Comparison of ENCODE assay signal across 9 mouse cellular contexts in genomic region chr9:88480120-88480519, GRCm38 (mm10). TPM values are rescaled to one million over a fixed set of nuclear protein-coding genes. Genes with fewer than 3 reads are reported as not detected.
DNase-seq lines count a peak whose midpoint lies in the region; ATAC-seq and TF ChIP-seq lines count a peak whose summit lies in the region.
"Had no signal": no experiment of that assay in that cellular context is flagged by ENCODE, and none has a peak within 500 bp of the region (broad histone marks: within the 10 kb centered on the region; RNA-seq: fewer than 3 reads in every experiment).

No protein-coding gene starts in this region.

- no peak for DNase-seq in kidney, postnatal 4 days
- DNase-seq in embryo, embryonic 10.5 days (ENCODE audit: low spot score): peak; percentile 23
- DNase-seq in hindbrain, postnatal 0 days (ENCODE audit: low spot score): no peak
- no peak for DNase-seq in T-cell, adult 2 months (ENCODE audit: low spot score)
- no peak for DNase-seq in gastrocnemius, postnatal 25 days
- DNase-seq in left cerebral cortex, postnatal 36 days (ENCODE audit: low spot score in 2 of 2): no peak

- no peak overlapping the region for H3K27ac ChIP-seq in kidney, embryonic 15.5 days
- no peak overlapping the region for H3K27ac ChIP-seq in hindbrain, postnatal 0 days
- H3K27ac ChIP-seq in midbrain, embryonic 16.5 days (ENCODE audit: low read length): no peak overlapping the region

- peak overlapping the region; percentile 99; the same call in 1 of the 2 replicates for H3K9ac ChIP-seq in kidney, embryonic 15.5 days
- peak overlapping the region; percentile 75; the same call in 1 of the 2 replicates for H3K9ac ChIP-seq in hindbrain, postnatal 0 days (replicated peaks; ENCODE audit: low read length)
- H3K9ac ChIP-seq in midbrain, embryonic 16.5 days (ENCODE audit: low read depth, low read length): peak overlapping the region; percentile 46; the same call in 1 of the 2 replicates

- no peaks in the 10 kb centered on the region for H3K9me3 ChIP-seq in kidney, embryonic 15.5 days (replicated peaks)
- H3K9me3 ChIP-seq in hindbrain, postnatal 0 days (ENCODE audit: low read length): no peaks in the 10 kb centered on the region
- H3K9me3 ChIP-seq in midbrain, embryonic 16.5 days (replicated peaks; ENCODE audit: control insufficient read depth, low read length, poor library complexity, severe bottlenecking): no peaks in the 10 kb centered on the region

- H3K4me2 ChIP-seq in kidney, embryonic 15.5 days: peak overlapping the region; percentile 72
- peak overlapping the region; percentile 85 for H3K4me2 ChIP-seq in hindbrain, postnatal 0 days (ENCODE audit: low read depth, low read length)
- peak overlapping the region; percentile 90 for H3K4me2 ChIP-seq in midbrain, embryonic 16.5 days (ENCODE audit: low read length)

- peak overlapping the region; percentile 100 for H3K4me3 ChIP-seq in kidney, embryonic 15.5 days (replicated peaks)
- H3K4me3 ChIP-seq in hindbrain, postnatal 0 days (ENCODE audit: low read length): peak overlapping the region; percentile 89
- H3K4me3 ChIP-seq in midbrain, embryonic 16.5 days (ENCODE audit: low read depth, low read length): peak overlapping the region; percentile 98

- H3K36me3 ChIP-seq in kidney, embryonic 15.5 days: peaks cover 22% of the 10 kb centered on the region
- peaks cover 5% of the 10 kb centered on the region for H3K36me3 ChIP-seq in hindbrain, postnatal 0 days (ENCODE audit: insufficient read depth, low read length)
- 0 out of 2 replicates have a peak, but pooled peaks cover 5% of the 10 kb centered on the region for H3K36me3 ChIP-seq in midbrain, embryonic 16.5 days (ENCODE audit: control insufficient read depth, insufficient read depth, low read length)

- intact Hi-C loops in left cerebral cortex, postnatal 36 days (cut with DNase I): loop anchor here (2.0 kb wide), 2 partner anchors 41 to 67 kb away; partner anchors contain the start of gene Snx14

- no peak for TF ChIP-seq CTCF in hindbrain, postnatal 0 days (IDR thresholded peaks at IDR 0.05; ENCODE audit: low read depth)

- peaks cover 15% of the 10 kb centered on the region for H3K4me1 ChIP-seq in kidney, embryonic 15.5 days
- peaks cover 9% of the 10 kb centered on the region; the same call in 1 of the 2 replicates for H3K4me1 ChIP-seq in hindbrain, postnatal 0 days (ENCODE audit: insufficient read depth, low read length)
- peaks cover 21% of the 10 kb centered on the region for H3K4me1 ChIP-seq in midbrain, embryonic 16.5 days (ENCODE audit: control insufficient read depth, insufficient read depth, low read length)

- WGBS in kidney, embryonic 15.5 days: 2% methylated on average over 1 of the region's 1 CpGs
- WGBS in hindbrain, postnatal 0 days: 0% methylated on average over 1 of the region's 1 CpGs
- 15% methylated on average over 1 of the region's 1 CpGs for WGBS in midbrain, embryonic 16.5 days

- ATAC-seq in kidney, embryonic 15.5 days (replicated peaks; ENCODE audit: low FRiP score): no peak
- no peak for ATAC-seq in hindbrain, postnatal 0 days
- no peak for ATAC-seq in midbrain, embryonic 16.5 days

- H3K27me3 ChIP-seq in kidney, embryonic 15.5 days: no peaks in the 10 kb centered on the region
- no peaks in the 10 kb centered on the region for H3K27me3 ChIP-seq in hindbrain, postnatal 0 days (ENCODE audit: insufficient read depth, low read length)
- H3K27me3 ChIP-seq in midbrain, embryonic 16.5 days (ENCODE audit: control insufficient read depth, insufficient read depth, low read depth, low read length): no peaks in the 10 kb centered on the region

RNA-seq across cellular contexts. Expression of gene Syncrip, which starts 2.3 kb away (rescaled TPM):
- polyA plus RNA-seq in kidney, embryonic 15.5 days (2015; fragmentation: Nextera tagmentation; extraction: Ambion mirVana): 103 and 110 TPM in 2 replicates
- 55.0 and 59.5 TPM in 2 replicates for total RNA-seq in hindbrain, postnatal 0 days (2014; rRNA removed)
- polyA plus RNA-seq in hindbrain, postnatal 0 days (2015; fragmentation: Nextera tagmentation; extraction: Ambion mirVana): 70.0 and 72.4 TPM in 2 replicates
- 75.2 and 87.6 TPM in 2 replicates for polyA plus RNA-seq in midbrain, embryonic 16.5 days (2015; fragmentation: Nextera tagmentation; extraction: Ambion mirVana)
- total RNA-seq in gastrocnemius, postnatal 25 days (2021): 10 to 100 TPM; 38.0 to 45.0 TPM
- total RNA-seq in left cerebral cortex, postnatal 36 days (2021): 10 to 100 TPM; 58.2 to 67.8 TPM

RNA-seq across cellular contexts. Expression of gene Gm20537, which starts 23.7 kb away (rescaled TPM):
- 0.23 and 0.45 TPM in 2 replicates for polyA plus RNA-seq in kidney, embryonic 15.5 days (2015; fragmentation: Nextera tagmentation; extraction: Ambion mirVana)
- 0.47 and 0.63 TPM in 2 replicates for total RNA-seq in hindbrain, postnatal 0 days (2014; rRNA removed)
- polyA plus RNA-seq in hindbrain, postnatal 0 days (2015; fragmentation: Nextera tagmentation; extraction: Ambion mirVana): not detected in 2 replicates
- 0.35 and 0.66 TPM in 2 replicates for polyA plus RNA-seq in midbrain, embryonic 16.5 days (2015; fragmentation: Nextera tagmentation; extraction: Ambion mirVana)
- under 1 TPM in 1 of 2 experiments, not detected in 1; 0.51 TPM for total RNA-seq in gastrocnemius, postnatal 25 days (2021)
- total RNA-seq in left cerebral cortex, postnatal 36 days (2021): under 1 TPM in 1 of 2 experiments, not detected in 1; 0.86 TPM
- polyA plus RNA-seq: gonadal fat pad, adult 2 months had no signal

RNA-seq across cellular contexts. Expression of gene Snx14, which starts 41.4 kb away (rescaled TPM):
- polyA plus RNA-seq in kidney, embryonic 15.5 days (2015; fragmentation: Nextera tagmentation; extraction: Ambion mirVana): 26.8 and 30.0 TPM in 2 replicates
- 23.3 and 25.0 TPM in 2 replicates for total RNA-seq in hindbrain, postnatal 0 days (2014; rRNA removed)
- polyA plus RNA-seq in hindbrain, postnatal 0 days (2015; fragmentation: Nextera tagmentation; extraction: Ambion mirVana): 28.6 and 33.2 TPM in 2 replicates
- 42.5 and 43.4 TPM in 2 replicates for polyA plus RNA-seq in midbrain, embryonic 16.5 days (2015; fragmentation: Nextera tagmentation; extraction: Ambion mirVana)
- total RNA-seq in gastrocnemius, postnatal 25 days (2021): 10 to 100 TPM; 12.1 to 12.4 TPM
- 10 to 100 TPM; 47.2 to 59.6 TPM for total RNA-seq in left cerebral cortex, postnatal 36 days (2021)

Comparison
In these comparisons a context has a peak if more than half of its experiments do, and no peak if none do; other contexts are left out.
1. H3K9ac ChIP-seq: peak in every context shown above with its lines; median percentile 99 in kidney, embryonic 15.5 days; 75 in hindbrain, postnatal 0 days; 46 in midbrain, embryonic 16.5 days.